Mouse (Mus musculus) frontal cortex, postnatal 25 days (tissue): ENCODE results near the gene Magee1.
"Not testable (repeated sequence)": the region's sequence is repeated elsewhere in the genome, so short reads cannot be mapped to it uniquely, and the experiment has no call there.

ENCODE experiments used
- DNase-seq, 2 experiments: peaks; one replicate each; pipeline ENCODE4 v3.0.0; 2022; ENCODE audit warnings: low spot score in 2 of 2

The Magee1 gene

DNA sequence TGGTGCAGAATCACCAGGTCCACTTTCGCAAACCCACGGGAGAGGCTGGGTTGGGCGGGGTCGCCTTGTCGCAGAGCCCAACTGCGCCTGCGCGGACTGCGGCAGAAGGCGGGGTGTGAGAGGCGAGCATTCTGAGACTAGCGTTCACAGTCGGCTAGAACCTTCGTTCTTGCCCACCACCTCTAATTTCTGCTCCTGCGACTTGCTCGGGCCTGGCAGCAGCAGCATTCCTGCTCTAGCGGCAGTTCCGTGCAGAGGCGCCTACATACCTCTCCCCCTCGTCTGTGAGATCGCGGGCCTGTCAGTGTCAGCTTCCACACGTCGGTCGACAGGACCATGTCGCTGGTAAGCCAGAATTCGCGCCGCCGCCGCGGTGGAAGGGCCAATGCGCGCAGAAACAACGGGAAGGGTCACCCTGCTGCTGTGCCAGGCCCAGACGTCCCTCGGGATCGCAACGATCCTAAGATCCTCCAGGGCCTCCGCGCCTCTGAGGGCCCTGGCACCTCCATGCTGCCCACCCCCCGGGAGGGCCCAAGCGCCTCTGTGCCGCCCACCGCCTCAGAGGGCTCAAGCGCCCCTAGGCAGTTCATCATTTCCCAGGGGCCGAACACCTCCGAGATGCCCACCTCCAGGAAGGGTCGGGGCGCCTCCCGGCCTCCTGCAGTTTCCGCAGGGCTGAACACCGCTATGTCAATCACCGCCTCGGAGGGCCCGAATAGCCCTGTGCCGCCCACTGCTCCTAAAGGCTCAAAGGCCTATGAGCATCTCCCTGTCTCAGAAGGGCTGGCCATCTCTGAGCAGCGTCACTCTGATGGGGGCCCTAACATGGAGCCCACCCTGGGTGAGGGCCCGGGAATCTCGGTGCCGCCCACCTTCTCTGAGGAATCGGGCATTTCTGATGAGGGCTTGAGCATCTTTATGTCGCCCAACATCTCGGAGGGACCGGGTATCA lies at the start of gene Magee1:
TSS of gene Magee1 (plus strand) at position 104 of the 952 bp plus-strand sequence.
- peak; percentile 51 to 76 for DNase-seq

DNA sequence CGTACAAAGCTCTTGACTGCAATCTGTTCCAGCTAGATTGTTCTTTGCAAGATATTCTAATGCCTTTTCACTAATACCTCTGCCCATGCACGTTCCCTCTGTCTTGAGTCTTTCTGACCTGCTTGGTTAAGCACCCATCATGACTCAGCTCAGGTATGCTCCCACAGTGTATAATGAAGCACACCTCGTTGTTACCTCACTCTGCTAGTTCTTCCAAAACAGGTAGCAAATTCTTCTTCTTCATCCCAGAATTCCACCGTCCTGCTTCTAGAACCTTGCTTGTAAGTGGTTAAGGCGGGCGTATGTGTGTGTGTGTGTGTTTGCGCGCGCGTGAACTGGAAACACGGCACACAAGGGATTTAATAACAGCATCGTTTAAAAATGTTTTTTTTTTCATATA lies 41.0 kb upstream of the Magee1 start:
- no peak for DNase-seq

DNA sequence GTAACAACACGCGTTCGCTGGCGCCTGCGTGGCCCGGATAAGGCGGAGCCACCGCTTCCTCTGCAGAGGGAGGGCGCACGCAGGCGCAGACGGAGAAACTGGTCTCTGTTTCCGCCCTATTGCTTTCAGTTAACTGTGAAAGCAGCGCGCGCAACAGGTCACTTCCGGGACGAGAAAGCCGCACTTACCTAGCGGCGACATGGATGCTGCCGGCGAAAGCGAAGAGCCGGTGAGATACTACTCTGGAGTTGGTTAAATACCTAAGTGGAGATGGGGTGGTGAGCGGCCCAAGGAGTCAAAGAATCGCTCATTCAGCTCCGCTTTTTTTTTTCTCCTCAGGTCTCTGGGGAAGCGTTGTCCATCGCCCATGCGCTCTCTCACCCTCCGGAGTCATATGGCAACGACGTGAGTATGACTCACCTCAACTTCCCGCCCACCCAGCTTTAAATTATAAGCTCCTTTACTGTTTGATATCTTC lies 40.5 kb upstream of the Magee1 start, which contains the start of gene Pbdc1:
TSS of gene Pbdc1 (plus strand) at position 142 of the 478 bp plus-strand sequence.
- peak; percentile 63 to 94 for DNase-seq

DNA sequence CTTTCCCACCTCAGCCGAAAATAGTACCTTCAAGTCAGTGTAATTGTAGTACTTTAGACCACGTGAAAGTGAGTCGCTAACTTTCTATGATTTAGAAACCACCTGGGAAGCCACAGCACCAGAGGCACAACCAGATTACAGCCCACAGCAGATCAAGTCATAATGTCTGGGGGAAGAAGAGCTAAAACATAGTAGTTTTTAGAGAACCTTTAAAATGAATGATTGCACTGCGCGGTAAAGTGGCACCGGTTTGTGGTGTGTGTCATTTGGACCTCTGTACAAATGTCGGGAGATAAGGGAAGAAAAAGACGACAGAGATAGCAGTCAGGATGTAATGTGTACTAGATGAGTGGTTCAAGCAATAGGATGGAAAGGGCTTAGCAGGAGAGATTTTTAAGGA lies 40.1 kb upstream of the Magee1 start:
- DNase-seq, result no peak

DNA sequence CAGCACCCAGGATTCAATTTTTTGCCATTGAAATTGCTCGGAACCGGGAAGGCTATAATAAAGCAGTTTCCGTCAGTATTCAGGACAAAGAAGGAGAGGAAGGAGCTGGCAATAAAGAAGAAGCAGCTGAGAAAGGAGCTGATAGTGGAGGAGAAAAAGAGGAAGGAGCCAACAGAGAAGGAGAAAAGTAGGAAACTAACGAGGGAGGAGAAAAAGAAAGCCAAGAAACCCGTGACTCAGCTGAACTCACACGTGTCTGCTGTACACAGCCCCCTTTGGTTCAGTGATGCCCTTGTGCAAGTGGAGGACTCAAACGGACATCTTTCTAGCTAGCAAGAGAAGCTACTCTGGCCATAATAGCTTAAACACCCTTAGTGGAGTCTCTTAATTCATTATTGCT lies 37.2 kb upstream of the Magee1 start:
- not testable (repeated sequence) for DNase-seq

DNA sequence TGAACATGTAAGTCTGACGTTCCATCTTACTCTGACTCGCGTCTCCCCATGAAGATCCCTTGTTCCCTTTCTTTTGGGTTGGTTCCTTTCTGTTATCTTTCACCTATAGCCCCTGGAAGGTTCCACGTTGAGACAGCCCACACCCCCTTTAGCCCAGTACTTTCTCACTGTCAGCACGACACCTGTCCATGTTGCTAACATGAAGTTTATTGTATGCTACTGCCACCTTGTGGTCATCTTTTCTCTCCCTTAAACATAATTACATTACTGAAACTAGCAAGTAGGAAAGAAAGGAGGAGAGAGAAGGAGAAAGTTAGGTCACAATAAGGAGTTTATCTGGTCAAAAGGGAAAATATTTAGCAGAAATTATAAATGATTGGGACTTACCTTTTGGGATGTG lies 16.0 kb upstream of the Magee1 start:
- no peak for DNase-seq

DNA sequence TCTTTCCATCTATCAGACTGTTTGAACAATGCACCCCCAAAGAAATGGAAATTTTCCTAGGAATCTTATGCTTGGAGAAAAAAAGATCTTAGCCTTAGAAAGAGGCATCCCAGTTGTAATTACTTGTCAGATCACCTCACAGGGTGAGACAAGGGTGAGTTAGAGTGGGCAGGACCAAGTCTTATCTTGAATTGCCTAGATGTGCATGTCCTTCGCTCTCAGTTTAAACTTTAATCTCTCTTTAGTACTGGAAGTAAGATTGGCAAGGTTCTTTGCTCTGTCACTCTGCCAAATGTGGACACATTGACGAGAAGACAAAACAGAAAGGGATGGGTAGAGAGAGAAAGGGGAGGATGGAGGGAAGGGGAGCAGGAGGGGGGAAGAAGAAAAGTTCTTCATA lies 5.2 kb upstream of the Magee1 start:
- DNase-seq, result no peak

DNA sequence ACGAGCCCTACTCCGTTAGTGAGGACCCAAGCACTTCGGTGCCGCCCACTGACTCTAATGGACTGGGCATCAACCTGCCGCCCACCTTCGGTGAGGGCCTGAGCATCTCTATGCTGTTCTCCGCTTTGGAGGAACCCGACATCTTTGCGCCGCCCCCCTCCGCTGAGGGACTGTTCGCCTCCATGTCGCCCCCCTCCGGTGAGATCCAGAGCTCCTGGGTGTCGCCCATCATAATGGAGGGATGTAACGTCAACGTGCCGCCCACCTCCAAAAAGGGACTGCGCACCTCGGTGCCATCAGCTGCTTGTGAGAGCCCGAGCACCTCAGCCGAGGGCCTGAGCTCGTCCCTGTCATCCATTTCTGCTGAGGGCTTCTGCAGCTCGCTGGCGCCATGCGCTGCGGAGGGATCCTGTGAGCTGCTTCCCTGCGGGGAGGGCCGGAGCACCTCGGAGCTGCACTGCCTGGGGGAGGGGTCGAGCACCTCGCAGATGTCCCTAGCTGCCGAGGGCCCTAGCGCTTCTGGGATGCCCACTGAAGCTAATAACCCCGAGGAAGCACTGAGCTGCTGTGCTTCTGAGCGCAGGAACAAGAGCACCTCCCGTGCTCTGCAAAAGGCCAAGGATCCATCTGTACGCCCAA lies 1.2 kb downstream of the Magee1 start:
- DNase-seq, result peak; percentile 53 to 78

DNA sequence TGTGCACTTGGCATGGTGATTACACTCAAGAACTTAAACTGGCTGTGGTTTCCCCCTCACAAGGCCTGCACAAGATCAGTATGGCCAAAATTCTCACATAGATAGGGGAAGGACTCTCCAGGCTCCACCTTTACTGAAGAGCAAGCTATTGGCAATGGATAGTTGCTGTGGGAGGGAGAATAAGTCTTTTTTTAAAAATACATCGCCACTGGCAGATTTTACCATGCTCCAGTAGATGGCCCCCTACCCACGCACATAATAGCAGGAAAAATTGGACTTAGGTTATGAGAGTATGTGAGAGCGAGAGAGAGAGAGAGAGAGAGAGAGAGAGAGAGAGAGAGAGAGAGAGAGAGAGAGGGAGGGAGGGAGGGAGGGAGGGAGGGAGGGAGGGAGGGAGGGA lies 4.7 kb downstream of the Magee1 start:
- DNase-seq, result no peak

DNA sequence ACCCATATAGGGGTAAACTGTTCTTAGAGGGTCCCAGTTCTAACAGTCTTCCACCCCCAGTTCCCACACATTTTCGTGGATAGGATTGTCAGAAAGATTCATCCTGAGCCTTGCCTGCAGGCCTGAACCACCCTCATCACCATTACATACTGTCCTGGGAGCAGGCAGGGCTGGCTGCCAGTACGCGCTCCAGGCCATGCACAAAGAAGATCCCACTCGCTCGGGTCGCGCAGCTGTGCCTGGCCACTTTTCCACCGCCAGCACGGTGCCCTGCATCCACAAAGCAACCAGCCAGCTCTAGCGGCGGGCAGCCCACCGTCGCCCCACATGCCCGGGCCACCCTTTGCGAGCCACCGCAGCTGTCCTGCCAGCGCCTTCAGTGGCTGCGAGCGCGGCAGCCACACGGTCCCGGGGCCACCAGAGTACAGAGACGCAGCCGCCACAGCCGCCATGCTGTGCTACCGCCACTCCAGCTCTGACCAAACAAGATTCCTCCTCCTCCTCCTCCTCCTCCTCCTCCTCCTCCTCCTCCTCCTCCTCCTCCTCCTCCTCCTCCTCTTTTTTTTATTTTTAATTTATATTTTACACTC lies 31.8 kb downstream of the Magee1 start:
- DNase-seq, result no peak

DNA sequence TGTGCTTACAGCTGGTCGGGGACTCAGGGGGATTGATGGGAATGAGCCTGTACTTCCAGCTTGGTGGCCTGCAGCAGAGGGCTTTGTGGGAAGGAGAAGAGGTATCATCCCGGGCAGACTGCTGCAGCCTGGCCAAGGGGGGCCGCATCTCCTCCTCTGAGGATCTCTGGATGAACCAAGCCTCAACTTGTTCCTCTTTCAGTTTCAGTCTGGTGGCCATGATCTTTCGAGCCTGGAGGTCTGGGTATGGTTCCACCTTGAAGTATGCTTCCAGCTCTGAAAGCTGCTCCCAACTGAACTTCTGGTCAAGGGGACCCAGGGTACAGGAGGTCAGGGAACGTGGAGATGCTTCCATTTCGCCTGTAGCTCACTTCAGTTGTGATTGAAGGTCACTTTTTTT lies 44.8 kb downstream of the Magee1 start:
- not testable (repeated sequence) for DNase-seq

DNA sequence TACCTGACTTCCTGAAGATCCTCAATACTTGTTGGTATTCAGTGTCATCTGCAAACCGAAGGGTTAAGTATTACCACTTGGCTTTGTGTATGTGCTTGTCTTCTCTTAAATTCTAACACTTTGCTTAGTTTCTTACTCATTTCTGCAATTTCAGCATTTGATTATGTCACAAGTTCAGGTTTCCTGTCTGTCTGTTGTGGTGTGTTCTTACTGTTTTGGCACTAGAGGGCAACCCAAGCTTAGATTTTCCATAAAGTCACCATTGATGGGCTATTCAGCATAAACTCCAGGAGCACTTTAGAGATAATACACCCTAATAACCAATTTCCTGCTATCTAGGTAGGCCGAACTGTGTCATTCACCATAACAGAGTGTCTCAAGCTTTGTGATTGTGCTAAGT lies 47.0 kb downstream of the Magee1 start:
- DNase-seq, result no peak
